Mouse (Mus musculus) liver, embryonic 13.5 days (tissue): ENCODE results near the gene Nol11. TPM values are rescaled to one million over a fixed set of nuclear protein-coding genes. Genes with fewer than 3 reads are reported as not detected.
"Not testable (repeated sequence)": the region's sequence is repeated elsewhere in the genome, so short reads cannot be mapped to it uniquely, and the experiment has no call there.

Experiments used
- ATAC-seq: fragments of 200-750 bp; cut with Nextera tagmentation; 2 replicates; pipeline ENCODE4 v1.8.0; 2017; ENCODE audit warnings: low read depth, mild to moderate bottlenecking, moderate number of reproducible peaks, moderate library complexity
- DNase-seq: peaks from one replicate; pipeline ENCODE4 v3.0.0; 2022
- H3K27ac ChIP-seq: fragments of 300-500 bp; sonication (generic); 2 replicates; pipeline ENCODE4 v1.5.1; 2015; ENCODE audit warnings: moderate library complexity, mild to moderate bottlenecking, inconsistent platforms
- H3K27me3 ChIP-seq: fragments of 300-500 bp; sonication (generic); 2 replicates; pipeline ENCODE4 v1.6.1; 2015; ENCODE audit warnings: mild to moderate bottlenecking, inconsistent platforms
- H3K36me3 ChIP-seq: fragments of 300-500 bp; sonication (generic); 2 replicates; pipeline ENCODE4 v1.6.1; 2015; ENCODE audit warnings: mild to moderate bottlenecking, inconsistent platforms
- H3K4me1 ChIP-seq: fragments of 300-500 bp; sonication (generic); replicated peaks from 2 replicates; pipeline ENCODE4 v1.6.1; 2015; ENCODE audit warnings: inconsistent platforms
- H3K4me2 ChIP-seq: fragments of 300-500 bp; sonication (generic); 2 replicates; pipeline ENCODE4 v1.6.1; 2015; ENCODE audit warnings: inconsistent platforms, mild to moderate bottlenecking, moderate library complexity
- H3K4me3 ChIP-seq: fragments of 300-500 bp; sonication (generic); replicated peaks from 2 replicates; pipeline ENCODE4 v1.5.1; 2015; ENCODE audit warnings: mild to moderate bottlenecking, inconsistent platforms
- H3K9ac ChIP-seq: fragments of 300-500 bp; sonication (generic); 2 replicates; pipeline ENCODE4 v1.6.1; 2015; ENCODE audit warnings: mild to moderate bottlenecking, inconsistent platforms
- H3K9me3 ChIP-seq: fragments of 300-500 bp; sonication (generic); replicated peaks from 2 replicates; pipeline ENCODE4 v1.6.1; 2016; ENCODE audit warnings: inconsistent platforms
- WGBS: fragments of 180-500 bp; shearing (Covaris S2); methylation state at CpG from one replicate; pipeline ENCODE4 v1.1.7; 2015; ENCODE audit not compliant: insufficient replicate concordance; 5-methylcytosine and 5-hydroxymethylcytosine counted together
- polyA plus RNA-seq: library from polyadenylated mRNA; unstranded; fragments of >200 nt; fragmentation: Nextera tagmentation; extraction: Ambion mirVana; gene quantifications from 2 replicates; pipeline ENCODE4 v1.2.1, GENCODE M21; 2015

Gene Nol11
- polyA plus RNA-seq, 1 experiment from 2014 or later = 33.8 TPM

- Histone ChIP-seq H3K27me3 (no peaks in the 10 kb centered on the region), H3K9me3 (no peaks in the 10 kb centered on the region), H3K27ac (no peak overlapping the region), H3K36me3 (no peaks in the 10 kb centered on the region), H3K4me2 (no peak overlapping the region), H3K4me3 (no peak overlapping the region), H3K9ac (no peak overlapping the region), H3K4me1 (peaks cover 8% of the 10 kb centered on the region; the same call in 1 of the 2 replicates)
- ATAC-seq (no peak), DNase-seq (no peak)
- WGBS = 67% methylated on average over 5 of the region's 5 CpGs
Measured at GRCm38 (mm10) chr11:107155292-107155691, 33.9 kb downstream of the Nol11 start.

DNA sequence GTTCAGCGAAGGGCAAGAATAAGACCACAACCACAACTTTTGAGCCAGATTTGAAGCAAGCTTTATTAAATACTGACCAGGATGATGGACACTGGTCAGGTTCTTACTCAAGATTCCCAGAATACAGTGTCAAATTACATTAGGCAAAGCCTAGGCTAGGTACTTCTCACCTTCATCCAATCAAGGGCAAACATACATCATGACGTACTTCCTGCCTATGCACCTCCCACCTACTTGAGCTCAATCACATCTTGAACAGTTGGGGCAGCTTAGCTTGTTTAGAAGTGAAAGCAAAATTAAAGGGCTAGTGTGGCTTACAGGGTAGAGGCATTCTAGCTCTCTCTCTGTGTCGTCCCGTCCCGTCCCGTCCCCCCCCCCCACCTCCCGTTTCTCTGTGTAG lies 34.8 kb downstream of the Nol11 start:
- no peaks in the 10 kb centered on the region for H3K27me3 ChIP-seq
- ATAC-seq (no peak), DNase-seq (no peak)
- H3K4me1 ChIP-seq = peaks cover 8% of the 10 kb centered on the region; the same call in 1 of the 2 replicates
- no peak overlapping the region for H3K4me2 ChIP-seq
- no peak overlapping the region for H3K27ac ChIP-seq
- WGBS = 62% methylated on average over 7 of the region's 7 CpGs
- H3K9me3 ChIP-seq = no peaks in the 10 kb centered on the region
- no peak overlapping the region for H3K9ac ChIP-seq
- H3K36me3 ChIP-seq = no peaks in the 10 kb centered on the region
- no peak overlapping the region for H3K4me3 ChIP-seq

- Histone ChIP-seq H3K9me3 (no peaks in the 10 kb centered on the region), H3K27ac (no peak overlapping the region), H3K27me3 (no peaks in the 10 kb centered on the region), H3K4me3 (no peak overlapping the region), H3K4me2 (no peak overlapping the region), H3K4me1 (peaks cover 8% of the 10 kb centered on the region; the same call in 1 of the 2 replicates), H3K9ac (no peak overlapping the region), H3K36me3 (no peaks in the 10 kb centered on the region)
- no peak for DNase-seq
- no peak for ATAC-seq
- WGBS = 57% methylated on average over 5 of the region's 5 CpGs
Measured at GRCm38 (mm10) chr11:107153645-107154044, 35.5 kb downstream of the Nol11 start.

- WGBS = 71% methylated on average over 7 of the region's 7 CpGs
- no peak overlapping the region for H3K4me3 ChIP-seq
- no peaks in the 10 kb centered on the region for H3K36me3 ChIP-seq
- H3K27ac ChIP-seq = no peak overlapping the region
- no peaks in the 10 kb centered on the region for H3K9me3 ChIP-seq
- ATAC-seq = no peak
- H3K4me2 ChIP-seq = no peak overlapping the region
- peaks cover 1% of the 10 kb centered on the region; the same call in 1 of the 2 replicates for H3K4me1 ChIP-seq
- H3K9ac ChIP-seq = no peak overlapping the region
- no peak for DNase-seq
- no peaks in the 10 kb centered on the region for H3K27me3 ChIP-seq
Measured at GRCm38 (mm10) chr11:107151809-107152208, 37.4 kb downstream of the Nol11 start.

DNA sequence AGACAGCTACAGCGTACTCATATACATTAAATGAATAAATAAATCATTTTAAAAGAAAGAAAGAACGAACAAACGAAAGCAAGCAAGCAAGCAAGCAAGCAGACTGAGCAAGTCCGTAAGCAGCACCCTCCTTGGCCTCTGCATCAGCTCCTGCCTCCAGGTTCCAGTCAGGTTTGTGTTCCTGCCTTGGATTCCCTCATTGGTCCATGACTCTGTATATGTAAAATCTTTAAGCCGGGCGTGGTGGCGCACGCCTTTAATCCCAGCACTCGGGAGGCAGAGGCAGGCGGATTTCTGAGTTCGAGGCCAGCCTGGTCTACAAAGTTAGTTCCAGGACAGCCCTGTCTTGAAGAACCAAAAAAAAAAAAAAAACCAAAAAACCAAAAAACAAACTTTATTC lies 45.2 kb downstream of the Nol11 start:
- not testable (repeated sequence) for H3K36me3 ChIP-seq, ATAC-seq, DNase-seq, H3K9me3 ChIP-seq, H3K27me3 ChIP-seq, H3K4me1 ChIP-seq, H3K9ac ChIP-seq, H3K4me2 ChIP-seq, H3K27ac ChIP-seq, H3K4me3 ChIP-seq
- 85% methylated on average over 11 of the region's 11 CpGs for WGBS

DNA sequence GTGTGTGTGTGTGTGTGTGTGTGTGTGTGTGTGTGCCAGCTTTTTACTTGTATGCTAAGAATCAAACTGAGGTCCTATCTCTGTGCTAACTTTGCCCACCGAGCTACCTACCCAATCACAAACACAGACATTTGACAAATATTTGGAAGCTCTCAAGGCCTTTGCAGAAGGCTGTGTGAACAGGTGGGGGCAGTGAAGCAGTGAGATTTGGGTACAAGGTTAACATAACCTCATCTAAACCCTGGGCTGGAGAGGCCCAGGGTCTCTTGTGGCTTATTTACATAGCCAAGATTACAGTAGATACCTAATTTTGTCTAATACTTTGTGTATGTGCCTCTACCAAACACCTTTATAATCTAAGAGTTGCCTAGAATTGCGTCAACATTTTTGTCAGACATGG lies 46.8 kb downstream of the Nol11 start:
- Histone ChIP-seq H3K4me1 (no peaks in the 10 kb centered on the region), H3K9me3 (no peaks in the 10 kb centered on the region), H3K4me3 (no peak overlapping the region), H3K4me2 (no peak overlapping the region), H3K27me3 (no peaks in the 10 kb centered on the region), H3K36me3 (no peaks in the 10 kb centered on the region), H3K27ac (no peak overlapping the region), H3K9ac (no peak overlapping the region)
- 80% methylated on average over 2 of the region's 2 CpGs for WGBS
- no peak for DNase-seq
- ATAC-seq = no peak

- no peak for DNase-seq
- Histone ChIP-seq H3K36me3 (no peaks in the 10 kb centered on the region), H3K27ac (no peak overlapping the region)
Measured at GRCm38 (mm10) chr11:107140756-107141155, 48.4 kb downstream of the Nol11 start.

GRCm38 (mm10) chr11:107138633-107139032 lies 50.5 kb downstream of the Nol11 start:
- no peak for ATAC-seq

More at GRCm38 (mm10) chr11:107140756-107141155, 48.4 kb downstream of the Nol11 start:
- H3K9me3 ChIP-seq = no peaks in the 10 kb centered on the region
- H3K4me2 ChIP-seq = no peak overlapping the region
- no peaks in the 10 kb centered on the region; the same call in 1 of the 2 replicates for H3K4me1 ChIP-seq
- no peak overlapping the region for H3K9ac ChIP-seq
- no peak for ATAC-seq
- WGBS = 20% methylated on average over 6 of the region's 6 CpGs
- H3K27me3 ChIP-seq = no peaks in the 10 kb centered on the region
- H3K4me3 ChIP-seq = no peak overlapping the region

GRCm38 (mm10) chr11:107137593-107137992 lies 51.6 kb downstream of the Nol11 start:
- H3K36me3 ChIP-seq = no peaks in the 10 kb centered on the region
- H3K4me3 ChIP-seq = no peak overlapping the region
- no peaks in the 10 kb centered on the region for H3K27me3 ChIP-seq
- no peak overlapping the region for H3K27ac ChIP-seq
- H3K9ac ChIP-seq = no peak overlapping the region
- H3K4me1 ChIP-seq = peaks cover 7% of the 10 kb centered on the region
- H3K9me3 ChIP-seq = no peaks in the 10 kb centered on the region
- WGBS = 88% methylated on average over 6 of the region's 6 CpGs
- ATAC-seq (no peak), DNase-seq (no peak)
- no peak overlapping the region for H3K4me2 ChIP-seq

More at GRCm38 (mm10) chr11:107138633-107139032, 50.5 kb downstream of the Nol11 start:
- H3K36me3 ChIP-seq = no peaks in the 10 kb centered on the region
- H3K9me3 ChIP-seq = no peaks in the 10 kb centered on the region
- no peak overlapping the region for H3K27ac ChIP-seq
- no peak overlapping the region for H3K4me3 ChIP-seq
- H3K4me2 ChIP-seq = no peak overlapping the region
- peak; percentile 37 for DNase-seq
- H3K4me1 ChIP-seq = no peaks in the 10 kb centered on the region; the same call in 1 of the 2 replicates
- 50% methylated on average over 3 of the region's 3 CpGs for WGBS
- H3K9ac ChIP-seq = no peak overlapping the region
- H3K27me3 ChIP-seq = no peaks in the 10 kb centered on the region

DNA sequence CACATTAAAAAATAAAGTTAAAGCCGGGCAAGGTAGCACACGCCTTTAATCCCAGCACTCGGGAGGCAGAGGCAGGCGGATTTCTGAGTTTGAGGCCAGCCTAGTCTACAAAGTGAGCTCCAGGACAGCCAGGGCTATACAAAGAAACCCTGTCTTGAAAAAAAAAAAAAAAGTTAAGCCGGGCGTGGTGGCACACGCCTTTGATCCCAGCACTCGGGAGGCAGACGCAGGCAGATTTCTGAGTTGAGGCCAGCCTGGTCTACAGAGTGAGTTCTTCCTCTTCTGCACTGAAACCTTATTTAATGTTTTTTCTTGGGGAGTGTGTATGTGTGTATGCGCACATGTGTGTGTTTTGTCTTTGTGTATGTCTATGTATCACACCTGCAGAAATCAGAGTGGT lies 52.7 kb downstream of the Nol11 start:
- WGBS = 79% methylated on average over 10 of the region's 10 CpGs
- peaks cover 12% of the 10 kb centered on the region for H3K4me1 ChIP-seq
- DNase-seq, H3K27ac ChIP-seq, H3K9ac ChIP-seq, H3K36me3 ChIP-seq, ATAC-seq, H3K4me2 ChIP-seq, H3K9me3 ChIP-seq, H3K4me3 ChIP-seq, H3K27me3 ChIP-seq: not testable (repeated sequence)

DNA sequence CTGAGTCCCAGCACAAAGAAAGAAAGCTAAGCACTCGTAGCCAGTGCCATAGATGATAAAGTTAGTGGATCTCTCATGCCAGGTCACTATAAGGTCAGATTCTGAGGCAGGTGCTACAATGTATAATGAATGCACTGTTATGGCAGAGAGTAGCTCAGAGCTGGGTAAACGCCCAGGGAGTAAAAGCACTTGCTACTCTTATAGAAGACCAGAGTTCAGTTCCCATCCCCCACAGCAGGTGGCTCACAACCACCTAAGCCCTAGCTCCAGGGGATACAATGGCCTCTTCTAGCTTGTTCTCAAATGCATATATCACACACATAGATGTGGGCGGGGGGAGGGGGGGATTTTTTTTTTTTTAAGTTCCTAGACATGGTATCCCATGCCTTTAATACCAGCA lies 53.4 kb downstream of the Nol11 start:
- Histone ChIP-seq H3K4me2 (no peak overlapping the region), H3K9me3 (no peaks in the 10 kb centered on the region), H3K4me1 (peaks cover 12% of the 10 kb centered on the region), H3K27ac (no peak overlapping the region), H3K36me3 (no peaks in the 10 kb centered on the region), H3K4me3 (no peak overlapping the region), H3K9ac (no peak overlapping the region), H3K27me3 (no peaks in the 10 kb centered on the region)
- WGBS = 62% methylated on average over 3 of the region's 3 CpGs
- ATAC-seq (no peak), DNase-seq (no peak)

DNA sequence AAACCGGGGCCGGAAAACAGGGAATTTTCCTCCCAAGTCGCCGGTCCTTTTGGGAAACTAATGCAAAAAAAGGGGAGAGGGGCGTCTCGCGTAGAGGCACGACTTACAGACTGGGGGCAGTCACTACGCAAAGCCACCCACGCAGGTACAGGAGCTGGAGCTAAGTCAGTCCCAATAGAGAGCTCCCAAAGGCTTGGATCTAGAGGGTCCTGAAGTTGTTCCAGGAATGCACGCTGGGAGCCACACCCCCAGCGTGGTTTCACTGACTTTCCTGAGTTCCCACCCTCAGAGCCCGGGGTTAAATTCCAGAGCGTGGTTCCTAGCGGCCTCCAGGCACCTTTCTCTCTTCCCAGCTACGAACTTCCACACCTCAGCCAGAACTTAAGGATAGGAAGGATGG lies 56.8 kb downstream of the Nol11 start:
- ATAC-seq (0 out of 2 replicates have a peak, but pooled peaks have one; percentile 16), DNase-seq (no peak)
- Histone ChIP-seq H3K9ac (peak overlapping the region; percentile 97), H3K4me1 (peaks cover 42% of the 10 kb centered on the region), H3K27ac (peak overlapping the region; percentile 61), H3K27me3 (no peaks in the 10 kb centered on the region), H3K36me3 (no peaks in the 10 kb centered on the region), H3K4me2 (peak overlapping the region; percentile 96), H3K9me3 (no peaks in the 10 kb centered on the region), H3K4me3 (peak overlapping the region; percentile 91)
- WGBS = 3% methylated on average over 16 of the region's 16 CpGs
